Mouse (Mus musculus) C2C12 (cell line): Measurements from ENCODE around the gene Klhl36.
A peak's percentile ranks its signal among the peaks of the same experiment; 100 is the strongest.

ENCODE experiments used
- CEBPB ChIP-seq: IDR thresholded peaks from one replicate; pipeline ENCODE4 v1.6.1; 2011; ENCODE audit warnings: low read depth, mild to moderate bottlenecking, control low read depth, moderate library complexity
- CTCF ChIP-seq: IDR thresholded peaks from one replicate; pipeline ENCODE4 v1.5.1; 2011; ENCODE audit not compliant: control insufficient read depth, insufficient read depth, insufficient read length
- FOSL1 ChIP-seq: IDR thresholded peaks from one replicate; pipeline ENCODE4 v1.8.0; 2011; ENCODE audit warnings: mild to moderate bottlenecking, low read length; ENCODE audit not compliant: poor library complexity, insufficient read depth, severe bottlenecking
- MAX ChIP-seq: IDR thresholded peaks from one replicate; pipeline ENCODE4 v1.6.1; 2011; ENCODE audit warnings: mild to moderate bottlenecking, control low read depth
- MYOD1 ChIP-seq: IDR thresholded peaks from one replicate; pipeline ENCODE4 v1.6.1; 2011; ENCODE audit warnings: low read depth; ENCODE audit not compliant: control insufficient read depth, insufficient read length
- MYOG ChIP-seq: IDR thresholded peaks from one replicate; pipeline ENCODE4 v1.6.1; 2011; ENCODE audit not compliant: control insufficient read depth, insufficient read length; ENCODE audit errors: extremely low read depth
- USF1 ChIP-seq: IDR thresholded peaks from one replicate; pipeline ENCODE4 v1.6.1; 2011; ENCODE audit warnings: low read depth, mild to moderate bottlenecking, control low read depth, moderate library complexity

GRCm38 (mm10) chr8:119843444-119843843 lies 18.6 kb upstream of the Klhl36 start:
- TF ChIP-seq CTCF (peak; percentile 42), CEBPB (no peak), MAX (no peak), MYOG (no peak), MYOD1 (no peak), USF1 (no peak), FOSL1 (no peak)
